Mouse (Mus musculus): ENCODE results near the gene Det1.

Gene Det1

GRCm38 (mm10) chr7:78846066-78846716 lies 872 bp downstream of the Det1 start:
- DNase-seq, result no peak

- DNase-seq, result no peak
Measured at GRCm38 (mm10) chr7:78841601-78842000, 5.5 kb downstream of the Det1 start.

GRCm38 (mm10) chr7:78837250-78837649 lies 9.8 kb downstream of the Det1 start:
- no peak for DNase-seq

GRCm38 (mm10) chr7:78835656-78836055 lies 11.4 kb downstream of the Det1 start:
- no peak for DNase-seq

- no peak for DNase-seq
Measured at GRCm38 (mm10) chr7:78827749-78828362, 19.2 kb downstream of the Det1 start.

- no peak for DNase-seq
Measured at GRCm38 (mm10) chr7:78826682-78827385, 20.2 kb downstream of the Det1 start.

- no peak for DNase-seq
Measured at GRCm38 (mm10) chr7:78818336-78818735, 28.7 kb downstream of the Det1 start.

GRCm38 (mm10) chr7:78814766-78815165 lies 32.3 kb downstream of the Det1 start:
- no peak for DNase-seq

- DNase-seq, result peak; percentile 24
Measured at GRCm38 (mm10) chr7:78813791-78814190, 33.3 kb downstream of the Det1 start.

- no peak for DNase-seq
Measured at GRCm38 (mm10) chr7:78807192-78807591, 39.9 kb downstream of the Det1 start.

GRCm38 (mm10) chr7:78803841-78804240 lies 43.2 kb downstream of the Det1 start:
- no peak for DNase-seq

GRCm38 (mm10) chr7:78799730-78800496 lies 47.1 kb downstream of the Det1 start:
- DNase-seq, result no peak

GRCm38 (mm10) chr7:78797843-78798455 lies 49.1 kb downstream of the Det1 start:
- no peak for DNase-seq

- DNase-seq, result no peak
Measured at GRCm38 (mm10) chr7:78796624-78797023, 50.4 kb downstream of the Det1 start.

GRCm38 (mm10) chr7:78794571-78795092 lies 52.4 kb downstream of the Det1 start:
- DNase-seq, result no peak

- DNase-seq, result no peak
Measured at GRCm38 (mm10) chr7:78793895-78794570, 53.0 kb downstream of the Det1 start.

GRCm38 (mm10) chr7:78791359-78792222 lies 55.5 kb downstream of the Det1 start:
- DNase-seq, result peak; percentile 53

GRCm38 (mm10) chr7:78787793-78788380 lies 59.2 kb downstream of the Det1 start:
- DNase-seq, result no peak

- DNase-seq, result no peak
Measured at GRCm38 (mm10) chr7:78785906-78786305, 61.2 kb downstream of the Det1 start.

Measured in cerebellum, adult 8-10 months (tissue).